Comparison of ENCODE assay signal across 5 mouse cellular contexts in genomic region chr10:78186076-78186475, GRCm38 (mm10). TPM values are rescaled to one million over a fixed set of nuclear protein-coding genes. Genes with fewer than 3 reads are reported as not detected.
A peak's percentile ranks its signal among the peaks of the same experiment; 100 is the strongest.
DNase-seq lines count a peak whose midpoint lies in the region; ATAC-seq lines count a peak whose summit lies in the region.
"Not testable (repeated sequence)": the region's sequence is repeated elsewhere in the genome, so short reads cannot be mapped to it uniquely, and the experiment has no call there.

No protein-coding gene starts in this region.

- peaks cover 18% of the 10 kb centered on the region for H3K4me1 ChIP-seq in embryonic facial prominence, embryonic 15.5 days
- H3K4me1 ChIP-seq in liver, embryonic 13.5 days (replicated peaks), result peaks cover 35% of the 10 kb centered on the region
- peaks cover 37% of the 10 kb centered on the region for H3K4me1 ChIP-seq in liver, embryonic 15.5 days (replicated peaks)

- WGBS in embryonic facial prominence, embryonic 15.5 days, result 71% methylated on average over 4 of the region's 4 CpGs
- WGBS in liver, embryonic 13.5 days (ENCODE audit: insufficient replicate concordance), result 85% methylated on average over 4 of the region's 4 CpGs
- WGBS in liver, embryonic 15.5 days (ENCODE audit: insufficient replicate concordance), result 89% methylated on average over 4 of the region's 4 CpGs

- H3K4me3 ChIP-seq in embryonic facial prominence, embryonic 15.5 days (replicated peaks); liver, embryonic 13.5 days (replicated peaks); liver, embryonic 15.5 days (replicated peaks): not testable (repeated sequence)

- not testable (repeated sequence) for ATAC-seq in embryonic facial prominence, embryonic 15.5 days (ENCODE audit: insufficient number of reproducible peaks, low FRiP score, low TSS enrichment, low read depth); liver, embryonic 13.5 days (ENCODE audit: low read depth); liver, embryonic 15.5 days (ENCODE audit: insufficient read depth)

- peak overlapping the region; percentile 84; the same call in 1 of the 2 replicates for H3K27ac ChIP-seq in embryonic facial prominence, embryonic 15.5 days (replicated peaks)
- H3K27ac ChIP-seq in liver, embryonic 13.5 days, result peak overlapping the region; percentile 89; the same call in 1 of the 2 replicates
- H3K27ac ChIP-seq in liver, embryonic 15.5 days (replicated peaks), result peak overlapping the region; percentile 90; the same call in 1 of the 2 replicates

- not testable (repeated sequence) for H3K9me3 ChIP-seq in embryonic facial prominence, embryonic 15.5 days (replicated peaks); liver, embryonic 13.5 days (replicated peaks); liver, embryonic 15.5 days (replicated peaks)

- H3K4me2 ChIP-seq in embryonic facial prominence, embryonic 15.5 days (replicated peaks); liver, embryonic 13.5 days: not testable (repeated sequence)
- H3K4me2 ChIP-seq in liver, embryonic 15.5 days, result 0 out of 2 replicates have a peak overlapping the region, but pooled peaks have one; percentile 93

- not testable (repeated sequence) for H3K27me3 ChIP-seq in embryonic facial prominence, embryonic 15.5 days; liver, embryonic 13.5 days; liver, embryonic 15.5 days

- peaks cover 63% of the 10 kb centered on the region for H3K36me3 ChIP-seq in embryonic facial prominence, embryonic 15.5 days
- H3K36me3 ChIP-seq in liver, embryonic 13.5 days, result peaks cover 78% of the 10 kb centered on the region
- H3K36me3 ChIP-seq in liver, embryonic 15.5 days (replicated peaks), result peaks cover 66% of the 10 kb centered on the region

- peak; percentile 58 for DNase-seq in 3T3-L1 (ENCODE audit: low read depth, low spot score)
- peak; percentile 67 for DNase-seq in NIH3T3 (ENCODE audit: low read depth)
- DNase-seq in liver, embryonic 13.5 days, result not testable (repeated sequence)

- H3K9ac ChIP-seq in embryonic facial prominence, embryonic 15.5 days; liver, embryonic 13.5 days; liver, embryonic 15.5 days: not testable (repeated sequence)

RNA-seq across cellular contexts. Expression of gene Pwp2, which starts 1.1 kb away (rescaled TPM):
- polyA plus RNA-seq in embryonic facial prominence, embryonic 15.5 days (2015; fragmentation: Nextera tagmentation; extraction: Ambion mirVana), result 17.9 and 18.4 TPM in 2 replicates
- 16.6 and 18.9 TPM in 2 replicates for polyA plus RNA-seq in liver, embryonic 13.5 days (2015; fragmentation: Nextera tagmentation; extraction: Ambion mirVana)
- 10.5 and 11.4 TPM in 2 replicates for polyA plus RNA-seq in liver, embryonic 15.5 days (2015; fragmentation: Nextera tagmentation; extraction: Ambion mirVana)

RNA-seq across cellular contexts. Expression of gene D10Jhu81e, which starts 16.5 kb away (rescaled TPM):
- polyA plus RNA-seq in embryonic facial prominence, embryonic 15.5 days (2015; fragmentation: Nextera tagmentation; extraction: Ambion mirVana), result 38.1 and 40.9 TPM in 2 replicates
- polyA plus RNA-seq in liver, embryonic 13.5 days (2015; fragmentation: Nextera tagmentation; extraction: Ambion mirVana), result 17.5 and 18.6 TPM in 2 replicates
- polyA plus RNA-seq in liver, embryonic 15.5 days (2015; fragmentation: Nextera tagmentation; extraction: Ambion mirVana), result 18.4 and 19.3 TPM in 2 replicates

RNA-seq across cellular contexts. Expression of gene Trappc10, which starts 58.4 kb away (rescaled TPM):
- polyA plus RNA-seq in embryonic facial prominence, embryonic 15.5 days (2015; fragmentation: Nextera tagmentation; extraction: Ambion mirVana), result 15.8 and 16.1 TPM in 2 replicates
- polyA plus RNA-seq in liver, embryonic 13.5 days (2015; fragmentation: Nextera tagmentation; extraction: Ambion mirVana), result 15.6 and 15.8 TPM in 2 replicates
- 15.7 and 15.9 TPM in 2 replicates for polyA plus RNA-seq in liver, embryonic 15.5 days (2015; fragmentation: Nextera tagmentation; extraction: Ambion mirVana)
